Mouse (Mus musculus): ENCODE results near the gene Map3k4.

- TF ChIP-seq CTCF (IDR thresholded peaks at IDR 0.05; ENCODE audit: low read depth) (no peak), EP300 (IDR thresholded peaks at IDR 0.05; ENCODE audit: low read depth) (no peak)
Observed at GRCm38 (mm10) chr17:12216224-12216623, 102.4 kb downstream of the Map3k4 start.
